Mouse (Mus musculus): Measurements from ENCODE around the gene Mtus2. TPM values are rescaled to one million over a fixed set of nuclear protein-coding genes. Genes with fewer than 3 reads are reported as not detected.
A peak's percentile ranks its signal among the peaks of the same experiment; 100 is the strongest.

The Mtus2 gene
- total RNA-seq, 2 experiments from 2014 or later = 38.4 to 42.0 TPM

- no peak overlapping the region for H3K4me3 ChIP-seq
- H3K27ac ChIP-seq = peak overlapping the region; percentile 74
- TF ChIP-seq CTCF (IDR thresholded peaks at IDR 0.05) = no peak
- intact Hi-C loops (cut with DNase I) = loop anchor here (1.0 kb wide), 2 partner anchors 41 to 133 kb away; partner anchors contain the start of gene Mtus2
- peak; percentile 61 to 63 for DNase-seq (ENCODE audit: extremely low spot score in 1 of 2, low spot score in 2 of 2)
Measured at GRCm38 (mm10) chr5:148090191-148090821, 133.2 kb downstream of the Mtus2 start.

GRCm38 (mm10) chr5:148094640-148095039, 137.5 kb downstream of the Mtus2 start:
- Histone ChIP-seq H3K4me3 (no peak overlapping the region), H3K27ac (peak overlapping the region; percentile 28; the same call in 1 of the 2 replicates)
- intact Hi-C loops (cut with DNase I) = no loop called here
- TF ChIP-seq CTCF (IDR thresholded peaks at IDR 0.05) = no peak
- peak in 1 of 2 experiments; percentile 18 for DNase-seq (ENCODE audit: extremely low spot score in 1 of 2, low spot score in 2 of 2)

DNA sequence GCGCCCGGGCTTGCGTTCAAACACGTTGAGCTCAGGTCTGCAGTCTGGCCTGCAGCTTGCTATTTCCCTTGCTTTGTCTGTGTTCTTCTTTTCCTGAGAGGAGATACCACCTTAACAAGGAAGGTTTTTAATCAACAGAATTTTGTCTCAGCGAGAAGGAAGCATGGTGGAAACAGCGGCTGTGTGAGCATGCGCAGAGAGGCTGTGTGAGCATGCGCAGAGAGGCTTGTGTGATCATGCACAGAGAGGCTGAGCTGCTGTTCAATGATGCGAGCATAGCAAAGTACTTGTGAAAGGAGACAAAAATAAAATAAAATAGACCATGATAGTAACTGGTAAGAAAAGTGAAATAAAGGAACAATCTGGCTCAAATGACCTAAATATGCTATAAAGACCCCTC, 142.2 kb downstream of the Mtus2 start:
- no peak for TF ChIP-seq CTCF (IDR thresholded peaks at IDR 0.05)
- DNase-seq (ENCODE audit: extremely low spot score in 1 of 2, low spot score in 2 of 2) = no peak
- no peak overlapping the region for H3K27ac ChIP-seq
- no peak overlapping the region for H3K4me3 ChIP-seq
- intact Hi-C loops (cut with DNase I) = no loop called here

DNA sequence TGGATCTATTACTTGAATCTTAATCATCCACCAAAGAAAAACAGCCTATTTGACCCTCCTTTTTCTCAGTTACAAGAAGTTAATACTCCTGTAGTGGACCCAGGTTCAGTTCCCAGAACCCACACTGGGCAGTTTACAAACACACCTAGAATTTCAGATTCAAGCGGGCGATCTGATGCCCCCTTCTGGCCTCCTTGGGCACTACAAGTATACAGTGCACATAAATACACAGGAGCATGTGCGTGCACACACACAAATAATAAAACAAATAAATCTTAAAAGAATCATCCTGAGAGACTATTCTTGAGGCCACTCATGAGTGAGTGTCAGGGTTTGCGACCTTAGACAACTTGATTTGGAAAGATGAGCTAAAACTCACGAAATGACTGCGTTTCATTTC, 150.2 kb downstream of the Mtus2 start:
- TF ChIP-seq CTCF (IDR thresholded peaks at IDR 0.05) = peak; percentile 36

GRCm38 (mm10) chr5:148107890-148108289, 150.8 kb downstream of the Mtus2 start:
- Histone ChIP-seq H3K27ac (no peak overlapping the region), H3K4me3 (no peak overlapping the region)
- no peak for DNase-seq (ENCODE audit: extremely low spot score in 1 of 2, low spot score in 2 of 2)
- intact Hi-C loops (cut with DNase I) = no loop called here
- TF ChIP-seq CTCF (IDR thresholded peaks at IDR 0.05) = no peak

More for the DNA sequence above, 150.2 kb downstream of the Mtus2 start:
- intact Hi-C loops (cut with DNase I) = no loop called here
- no peak overlapping the region for H3K27ac ChIP-seq
- no peak overlapping the region for H3K4me3 ChIP-seq
- no peak for DNase-seq (ENCODE audit: extremely low spot score in 1 of 2, low spot score in 2 of 2)

DNA sequence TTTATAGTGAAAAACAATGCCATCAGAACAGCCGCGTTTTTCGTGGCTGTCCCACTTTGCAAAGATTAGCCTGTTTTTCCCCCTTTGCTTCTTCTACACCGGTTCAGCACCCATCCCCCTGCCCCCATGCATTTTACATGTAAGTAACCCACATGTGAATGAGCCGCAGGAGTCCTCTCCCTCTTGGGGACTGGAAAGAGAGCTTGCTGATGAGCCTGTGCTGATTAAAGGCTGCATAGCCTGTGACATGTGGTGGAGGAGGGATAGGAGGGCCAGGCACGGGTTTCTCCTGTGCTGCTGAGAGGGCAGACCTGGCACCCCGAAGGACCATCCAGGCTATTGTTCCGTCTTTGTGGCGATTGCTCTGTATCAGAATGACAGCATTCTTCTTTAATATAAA, 151.2 kb downstream of the Mtus2 start:
- intact Hi-C loops (cut with DNase I) = no loop called here
- DNase-seq (ENCODE audit: extremely low spot score in 1 of 2, low spot score in 2 of 2) = no peak
- Histone ChIP-seq H3K27ac (no peak overlapping the region), H3K4me3 (no peak overlapping the region)
- TF ChIP-seq CTCF (IDR thresholded peaks at IDR 0.05) = no peak

DNA sequence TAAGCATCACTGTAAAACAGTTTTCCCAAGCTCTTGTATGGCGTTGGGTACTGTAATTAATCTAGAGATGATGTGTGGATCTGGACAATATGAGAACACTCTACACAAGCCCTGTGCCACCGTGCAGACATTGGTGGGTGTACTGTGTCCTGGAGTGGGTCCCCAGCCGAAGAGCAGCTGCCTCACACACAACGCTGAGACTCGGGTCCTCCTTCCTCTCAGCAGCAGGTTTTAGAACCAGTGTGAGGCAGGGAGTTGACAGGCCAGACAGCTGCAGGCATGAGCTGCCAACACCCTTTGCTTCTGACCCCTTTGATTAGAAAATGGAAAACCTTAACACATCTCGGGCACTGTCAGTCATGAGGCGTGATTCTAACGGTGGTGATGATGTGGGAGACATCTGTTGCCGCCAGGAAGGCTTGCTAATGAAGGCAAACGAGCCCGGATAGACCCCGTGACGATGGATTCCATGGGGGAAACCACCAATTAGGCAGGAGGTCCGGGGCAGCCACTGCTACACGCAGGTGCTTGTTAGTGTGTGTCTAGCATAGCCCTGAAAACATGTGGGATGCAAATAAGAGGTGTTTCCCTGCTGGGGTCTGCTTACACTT, 158.2 kb downstream of the Mtus2 start:
- H3K4me3 ChIP-seq = no peak overlapping the region
- DNase-seq (ENCODE audit: extremely low spot score in 1 of 2, low spot score in 2 of 2) = no peak
- intact Hi-C loops (cut with DNase I) = no loop called here
- no peak overlapping the region for H3K27ac ChIP-seq
- TF ChIP-seq CTCF (IDR thresholded peaks at IDR 0.05) = no peak

DNA sequence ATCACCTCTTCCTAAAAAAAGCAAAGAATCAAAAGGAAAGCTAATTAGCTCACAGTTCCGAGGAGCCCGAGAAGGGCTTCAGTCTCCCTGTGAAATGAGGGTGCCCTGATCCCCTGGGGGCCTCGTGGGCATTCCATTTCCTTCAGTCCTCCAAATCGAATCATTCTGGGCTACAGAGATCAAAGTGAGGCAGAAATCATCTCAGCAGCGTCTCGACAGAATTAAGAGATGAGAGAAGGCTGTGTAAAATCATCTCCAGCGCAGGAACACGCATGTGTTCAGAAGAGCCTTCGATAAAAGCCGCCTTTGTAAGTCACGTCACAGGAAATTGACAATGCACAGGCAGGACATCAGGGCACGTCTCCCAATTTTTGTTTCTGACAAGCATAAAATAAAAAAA, 167.2 kb downstream of the Mtus2 start:
- Histone ChIP-seq H3K4me3 (no peak overlapping the region), H3K27ac (no peak overlapping the region)
- TF ChIP-seq CTCF (IDR thresholded peaks at IDR 0.05) = no peak
- intact Hi-C loops (cut with DNase I) = no loop called here
- no peak for DNase-seq (ENCODE audit: extremely low spot score in 1 of 2, low spot score in 2 of 2)

- intact Hi-C loops (cut with DNase I) = loop anchor here (1.0 to 10.0 kb wide), 2 partner anchors 41 to 266 kb away; partner anchors contain the start of gene Pomp
- peak; percentile 13 for TF ChIP-seq CTCF (IDR thresholded peaks at IDR 0.05)
- Histone ChIP-seq H3K27ac (peak overlapping the region; percentile 70), H3K4me3 (no peak overlapping the region)
- DNase-seq (ENCODE audit: extremely low spot score in 1 of 2, low spot score in 2 of 2) = peak; percentile 44 to 52
Measured at GRCm38 (mm10) chr5:148130691-148131457, 173.8 kb downstream of the Mtus2 start.

DNA sequence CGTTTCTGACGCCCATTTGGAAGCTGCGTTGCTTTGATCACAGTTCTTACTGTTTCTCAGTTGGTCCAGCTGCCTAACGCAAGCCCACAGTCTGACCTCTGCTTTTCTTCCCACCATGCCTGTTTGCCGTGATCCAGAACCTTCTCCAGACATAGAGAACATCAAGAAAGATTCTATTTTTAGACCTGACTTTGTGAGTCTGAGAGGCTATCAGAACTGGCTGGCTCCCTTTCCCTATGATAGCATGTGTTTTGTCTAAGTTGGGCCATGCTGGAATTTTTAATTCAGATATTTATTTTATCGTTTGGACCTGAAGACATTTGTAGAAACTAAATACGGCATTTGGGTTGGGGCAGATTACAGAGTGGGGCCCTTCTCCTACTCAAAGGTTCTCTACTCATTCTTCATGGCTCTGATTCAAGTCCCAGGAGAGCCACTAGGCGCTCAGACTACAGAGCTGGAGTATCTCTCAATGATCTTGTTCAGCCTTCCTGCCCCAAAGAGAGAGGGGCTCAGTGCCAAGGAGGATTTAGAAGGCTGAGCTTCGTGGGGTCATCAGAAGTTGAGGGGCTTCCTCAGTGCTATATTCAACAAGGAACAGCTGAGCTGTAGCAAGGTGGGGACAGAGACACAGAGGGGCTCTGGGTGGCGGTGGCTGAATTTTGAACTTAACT, 174.5 kb downstream of the Mtus2 start:
- peak overlapping the region; percentile 70 for H3K27ac ChIP-seq
- no peak for TF ChIP-seq CTCF (IDR thresholded peaks at IDR 0.05)
- no peak for DNase-seq (ENCODE audit: extremely low spot score in 1 of 2, low spot score in 2 of 2)
- no peak overlapping the region for H3K4me3 ChIP-seq
- intact Hi-C loops (cut with DNase I) = loop anchor here (1.0 to 10.0 kb wide), 2 partner anchors 41 to 267 kb away; partner anchors contain the start of gene Pomp

GRCm38 (mm10) chr5:148133448-148134060, 176.4 kb downstream of the Mtus2 start:
- Histone ChIP-seq H3K27ac (peak overlapping the region; percentile 37), H3K4me3 (no peak overlapping the region)
- no peak for TF ChIP-seq CTCF (IDR thresholded peaks at IDR 0.05)
- peak; percentile 29 to 46 for DNase-seq (ENCODE audit: extremely low spot score in 1 of 2, low spot score in 2 of 2)
- intact Hi-C loops (cut with DNase I) = loop anchor here (1.0 to 10.0 kb wide), 2 partner anchors 176 to 269 kb away; partner anchors contain the start of genes Mtus2 and Pomp
